Mouse (Mus musculus): Measurements from ENCODE around the gene Cacna1h.

Gene Cacna1h

GRCm38 (mm10) chr17:25408302-25408999 is 25.1 kb downstream of the Cacna1h start:
- in situ Hi-C loops (cut with MseI, MboI) = no loop called here

GRCm38 (mm10) chr17:25407352-25407751 is 26.2 kb downstream of the Cacna1h start:
- in situ Hi-C loops (cut with MseI, MboI) = no loop called here

GRCm38 (mm10) chr17:25406011-25406441 is 27.6 kb downstream of the Cacna1h start:
- in situ Hi-C loops (cut with MseI, MboI) = no loop called here

DNA sequence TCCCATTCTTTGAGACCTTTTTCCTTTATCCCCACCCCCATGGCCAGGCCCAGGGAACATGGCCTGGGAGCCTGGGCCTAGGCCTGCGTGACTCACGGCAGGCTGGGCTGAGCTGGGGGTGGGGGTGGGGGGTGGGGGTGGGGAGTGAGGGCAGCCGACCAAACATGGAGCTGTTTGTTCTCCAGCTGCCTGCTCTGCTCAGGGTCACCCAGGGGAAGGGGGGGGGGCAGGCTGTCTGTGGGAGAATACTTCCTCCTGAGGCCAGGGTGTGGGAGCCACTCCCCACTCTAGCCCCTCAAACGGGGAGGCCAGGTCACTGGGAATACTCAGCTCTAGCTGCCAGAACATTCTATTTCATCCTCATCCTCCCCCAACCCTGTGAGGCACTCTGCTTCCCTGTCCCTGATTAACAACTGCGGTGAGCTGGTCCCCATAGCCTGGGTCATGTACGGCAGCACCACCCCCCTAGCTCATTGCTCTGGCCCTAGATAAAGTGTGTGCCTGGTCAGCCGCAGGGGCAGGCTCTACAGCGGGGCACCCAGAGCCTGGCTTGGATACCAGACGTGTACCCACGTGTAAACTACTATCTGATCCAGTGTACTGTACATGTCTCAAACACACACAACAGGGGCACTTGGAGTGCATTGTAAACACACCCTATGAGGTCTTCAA is 28.2 kb downstream of the Cacna1h start:
- in situ Hi-C loops (cut with MseI, MboI) = no loop called here

DNA sequence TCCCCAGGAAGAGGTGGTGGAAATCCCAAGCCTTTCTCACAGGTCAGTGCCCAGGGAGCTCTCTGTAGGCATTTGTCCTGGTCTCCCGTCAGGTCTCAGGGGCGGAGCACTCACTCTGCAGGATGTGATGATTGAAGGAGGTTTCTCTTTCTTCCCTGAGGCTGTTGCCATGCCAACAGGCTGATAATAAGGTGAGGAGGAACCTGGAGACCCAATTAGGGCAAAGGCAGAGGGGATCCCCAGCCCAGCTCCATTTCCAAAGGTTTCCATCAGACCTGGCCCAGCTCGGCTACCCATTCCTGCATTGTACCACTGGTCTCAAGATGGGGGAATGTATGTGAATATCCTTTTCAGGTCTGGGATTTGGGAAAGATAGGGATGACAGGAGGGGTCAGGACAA is 29.4 kb downstream of the Cacna1h start:
- in situ Hi-C loops (cut with MseI, MboI) = loop anchor here in 1 of 2 experiments (5.0 kb wide), 1 partner anchor 68 kb away; no protein-coding TSS in a partner anchor

- in situ Hi-C loops (cut with MseI, MboI) = loop anchor here in 1 of 2 experiments (5.0 kb wide), 1 partner anchor 70 kb away; no protein-coding TSS in a partner anchor
Measured at GRCm38 (mm10) chr17:25402224-25402623, 31.4 kb downstream of the Cacna1h start.

DNA sequence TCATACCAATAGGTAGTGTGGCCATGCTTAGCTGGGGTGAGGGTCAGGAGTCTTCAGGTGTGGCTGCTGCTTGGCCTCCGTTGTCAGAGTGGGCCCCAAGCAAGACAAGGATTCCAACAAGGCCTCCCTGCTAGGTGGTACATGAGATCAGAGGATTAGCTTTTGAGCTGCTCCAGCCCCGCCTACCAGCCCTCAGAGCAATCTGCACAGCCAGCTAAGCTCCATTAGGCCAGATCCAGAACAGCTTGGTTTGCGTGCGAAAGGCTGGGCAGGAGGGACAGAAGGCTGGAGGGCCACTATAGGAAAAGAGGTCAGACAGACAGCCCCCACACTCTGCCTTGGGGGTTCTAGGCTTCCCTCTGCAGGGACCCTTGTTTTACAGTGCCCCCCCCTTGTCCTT is 32.1 kb downstream of the Cacna1h start:
- in situ Hi-C loops (cut with MseI, MboI) = loop anchor here in 1 of 2 experiments (5.0 kb wide), 1 partner anchor 71 kb away; no protein-coding TSS in a partner anchor

GRCm38 (mm10) chr17:25400443-25400842 is 33.1 kb downstream of the Cacna1h start:
- in situ Hi-C loops (cut with MseI, MboI) = loop anchor here in 1 of 2 experiments (5.0 kb wide), 1 partner anchor 72 kb away; no protein-coding TSS in a partner anchor

DNA sequence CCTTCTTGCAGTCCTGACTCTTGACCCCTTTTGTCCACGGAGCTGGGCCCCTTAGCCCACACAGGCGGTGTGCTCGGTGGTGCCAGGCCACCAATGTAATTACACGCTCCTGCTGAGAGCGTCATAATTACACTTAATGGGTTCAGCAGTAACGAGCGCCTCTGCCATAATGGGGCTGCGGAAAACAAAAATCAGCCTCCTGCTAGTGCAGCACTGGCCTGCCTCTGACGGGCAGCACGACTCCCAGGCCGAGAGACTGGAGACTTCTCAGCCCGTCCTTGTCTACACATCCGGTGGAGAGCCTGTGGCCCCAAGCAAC is 35.1 kb downstream of the Cacna1h start:
- in situ Hi-C loops (cut with MseI, MboI) = loop anchor here in 1 of 2 experiments (5.0 kb wide), 1 partner anchor 74 kb away; no protein-coding TSS in a partner anchor

DNA sequence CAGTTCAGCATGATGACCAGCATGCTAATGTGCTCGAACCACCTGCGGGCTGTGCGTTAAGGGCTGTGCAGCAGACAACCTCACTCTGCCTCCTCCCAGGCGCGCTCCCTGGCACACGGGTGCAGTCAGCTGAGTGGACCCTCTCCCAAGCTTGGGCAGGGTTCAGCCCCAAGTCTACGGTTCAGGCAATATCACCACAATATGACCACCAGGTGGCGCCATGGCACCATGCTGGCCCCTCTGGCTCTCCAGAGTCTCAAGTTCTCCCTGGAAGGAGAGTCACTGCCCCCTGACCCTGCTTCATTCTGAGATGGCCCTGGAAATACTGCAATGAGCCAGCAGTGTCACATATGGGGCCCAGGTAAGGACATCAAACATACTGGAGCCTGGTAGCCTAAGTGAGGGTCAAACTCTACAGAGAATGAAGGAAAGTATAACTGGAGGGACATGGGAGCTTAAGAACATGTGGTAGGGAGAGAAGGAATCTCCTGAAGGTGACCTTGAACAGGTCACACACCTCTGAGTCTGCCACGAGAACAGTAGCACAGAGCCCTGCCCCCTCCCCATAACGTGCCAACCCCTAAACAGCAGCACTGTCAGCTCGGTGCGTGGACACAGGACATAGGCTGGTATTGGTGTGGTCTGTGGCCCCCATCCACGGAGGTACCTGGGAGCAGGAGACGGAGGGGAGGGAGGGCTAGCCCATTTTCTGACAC is 35.6 kb downstream of the Cacna1h start:
- in situ Hi-C loops (cut with MseI, MboI) = loop anchor here in 1 of 2 experiments (5.0 kb wide), 1 partner anchor 74 kb away; no protein-coding TSS in a partner anchor

DNA sequence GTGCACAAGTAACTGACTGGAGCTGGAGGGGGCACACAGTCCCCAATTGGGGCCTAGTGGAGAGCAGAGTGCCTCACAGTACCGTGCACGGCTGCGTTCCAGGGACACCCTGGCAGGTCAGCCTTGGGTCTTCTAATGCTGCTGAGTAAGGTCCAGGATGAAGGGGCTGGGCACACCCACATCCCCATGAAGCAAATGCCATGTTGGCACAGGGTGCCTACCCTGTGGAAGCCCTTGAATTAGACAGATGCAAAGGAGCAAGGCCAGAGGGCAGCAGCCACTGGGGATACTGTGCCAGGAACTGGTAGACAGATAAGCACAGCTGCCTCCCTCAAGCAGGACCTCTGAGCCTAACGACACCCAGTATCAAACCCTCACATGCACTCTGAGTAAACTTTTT is 39.1 kb downstream of the Cacna1h start:
- in situ Hi-C loops (cut with MseI, MboI) = no loop called here

- in situ Hi-C loops (cut with MseI, MboI) = no loop called here
Measured at GRCm38 (mm10) chr17:25374011-25374410, 59.6 kb downstream of the Cacna1h start.

DNA sequence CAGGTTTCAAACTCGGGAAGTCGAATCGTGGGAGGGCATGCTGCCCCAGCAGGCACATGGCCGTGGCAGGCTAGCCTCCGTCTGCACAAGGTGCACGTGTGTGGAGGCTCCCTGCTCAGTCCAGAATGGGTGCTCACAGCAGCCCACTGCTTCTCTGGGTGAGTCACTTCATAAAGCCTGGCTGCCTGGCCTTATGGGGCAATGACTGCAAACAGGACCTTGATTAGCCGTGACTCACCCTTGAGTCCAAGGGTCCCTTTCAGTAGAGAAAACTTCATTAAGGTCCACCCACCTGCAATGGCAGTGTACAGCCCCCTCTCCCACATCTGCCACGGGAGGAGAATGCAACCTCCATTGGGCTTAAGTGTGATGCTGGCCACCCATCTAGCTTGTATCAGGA is 61.1 kb downstream of the Cacna1h start:
- in situ Hi-C loops (cut with MseI, MboI) = no loop called here

DNA sequence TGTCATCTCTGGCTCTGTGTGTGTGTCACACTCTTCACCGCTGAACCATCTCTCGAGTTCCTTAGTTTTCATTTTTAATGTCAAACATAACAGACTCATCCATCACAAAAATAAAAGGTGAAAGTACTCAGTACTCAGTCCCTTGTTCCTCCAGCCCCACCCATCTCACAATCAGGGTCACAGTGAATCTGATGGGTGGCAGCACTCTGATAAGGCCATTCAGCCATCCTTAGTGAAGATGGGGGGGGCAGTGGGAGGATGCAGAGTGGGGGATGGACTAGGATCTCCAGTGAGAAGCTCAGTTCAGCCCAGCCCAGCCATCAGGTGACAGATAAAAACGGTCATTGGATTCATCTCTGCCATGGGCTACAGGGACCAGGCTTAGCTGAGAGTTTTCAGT is 64.6 kb downstream of the Cacna1h start, which contains the start of gene Tpsg1:
Gene Tpsg1, plus strand, starts transcription at position 301 of the 400 bp plus-strand sequence.
- in situ Hi-C loops (cut with MseI, MboI) = no loop called here

DNA sequence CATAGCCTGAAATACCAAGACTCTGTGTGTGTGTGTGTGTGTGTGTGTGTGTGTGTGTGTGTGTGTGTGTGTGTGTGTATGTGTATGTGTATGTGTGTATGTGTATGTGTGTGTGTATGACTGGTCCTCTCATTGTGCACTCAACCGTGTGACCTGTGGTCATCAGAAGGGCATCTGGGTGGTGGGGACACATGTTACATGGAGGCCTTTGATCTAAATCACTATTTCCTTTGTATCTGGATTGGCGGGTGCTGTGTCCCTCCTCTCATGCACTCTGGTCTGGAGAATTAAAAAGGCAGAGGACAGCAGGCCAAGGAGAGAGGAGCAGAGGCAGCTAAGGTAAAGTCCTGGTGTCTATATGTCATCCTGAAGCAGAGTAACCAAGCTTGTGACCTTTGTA is 67.6 kb downstream of the Cacna1h start, which contains the start of gene Tpsb2:
Gene Tpsb2, plus strand, starts transcription at position 301 of the 400 bp plus-strand sequence.
- in situ Hi-C loops (cut with MseI, MboI) = no loop called here

DNA sequence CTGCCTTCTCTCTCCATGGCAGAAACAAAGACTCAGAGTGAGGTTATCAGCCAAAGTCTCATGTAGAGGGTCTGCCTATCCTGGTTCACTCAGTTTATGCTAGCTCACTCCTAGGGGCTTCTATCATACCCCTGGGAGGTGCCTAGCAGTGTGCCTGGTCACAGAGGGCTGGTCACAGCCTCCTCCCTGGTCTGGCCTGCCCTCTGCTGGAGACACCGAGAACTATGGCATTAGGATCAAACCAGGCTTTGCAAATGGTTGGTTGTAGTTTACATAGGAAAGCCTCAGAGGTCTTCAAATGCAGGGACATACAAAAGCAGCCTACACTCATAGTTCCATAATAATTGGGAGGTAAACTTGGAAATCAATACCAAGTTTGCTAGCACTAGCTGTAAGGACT is 69.9 kb downstream of the Cacna1h start:
- in situ Hi-C loops (cut with MseI, MboI) = no loop called here

- in situ Hi-C loops (cut with MseI, MboI) = no loop called here
Measured at GRCm38 (mm10) chr17:25361291-25361690, 72.3 kb downstream of the Cacna1h start.

DNA sequence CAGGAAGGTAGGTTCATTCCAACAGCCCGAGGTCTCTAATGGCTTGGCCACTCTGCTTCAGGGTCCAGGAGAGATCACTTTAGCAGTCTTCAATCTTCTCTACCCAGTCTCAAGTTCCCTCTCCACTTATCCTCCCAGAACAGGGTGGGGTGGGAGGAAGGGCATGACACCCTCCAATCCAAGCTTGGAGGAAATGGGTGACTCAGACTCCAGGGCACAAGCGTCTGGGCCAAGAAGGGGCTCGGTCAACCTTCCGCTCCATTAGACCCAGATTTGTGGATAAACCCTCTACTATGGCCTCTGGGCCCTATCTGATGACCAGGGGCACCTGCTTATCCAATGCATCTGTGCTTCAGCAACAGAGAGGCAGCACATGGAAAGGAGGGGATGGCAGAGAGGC is 88.1 kb downstream of the Cacna1h start, which contains the start of gene Tpsab1:
Gene Tpsab1, minus strand, starts transcription at position 101 of the 400 bp plus-strand sequence.
- in situ Hi-C loops (cut with MseI, MboI) = no loop called here

DNA sequence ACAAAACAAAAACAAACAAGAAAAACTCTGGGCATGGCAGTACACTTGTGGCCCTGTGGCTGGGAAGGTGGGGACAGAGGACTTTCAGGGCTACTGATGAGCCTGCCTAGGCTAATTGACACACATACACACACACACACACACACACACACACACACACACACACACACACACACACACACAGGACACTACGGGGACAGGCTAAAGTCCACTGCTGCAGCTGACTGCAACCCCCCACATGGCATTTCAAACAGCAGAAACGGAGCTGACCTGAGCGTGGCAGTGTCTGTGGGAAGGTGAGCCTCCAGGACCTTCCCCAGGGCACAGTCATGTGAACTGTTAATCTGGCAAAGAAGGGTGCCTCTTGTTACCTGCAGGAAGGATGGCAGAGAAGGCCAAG is 92.1 kb downstream of the Cacna1h start:
- in situ Hi-C loops (cut with MseI, MboI) = no loop called here

DNA sequence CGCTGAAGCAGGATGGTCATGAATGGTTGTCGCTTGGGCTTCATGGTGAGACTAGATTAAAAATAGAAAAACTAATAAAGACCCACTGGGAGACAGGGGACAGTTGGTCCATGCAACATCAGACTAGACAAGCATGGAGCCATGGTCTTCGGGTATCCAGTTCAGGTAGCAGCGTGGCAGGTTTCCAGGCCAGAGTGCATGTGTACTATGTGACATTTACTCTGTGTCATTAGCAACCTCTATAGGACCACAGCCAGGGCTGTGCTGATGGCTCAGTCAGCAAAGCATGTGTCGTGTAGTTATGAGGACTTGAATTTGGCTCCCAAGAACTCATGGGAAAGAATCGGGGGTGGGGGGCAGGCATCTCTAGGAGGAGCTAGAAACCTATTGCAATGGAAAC is 93.6 kb downstream of the Cacna1h start:
- in situ Hi-C loops (cut with MseI, MboI) = no loop called here

DNA sequence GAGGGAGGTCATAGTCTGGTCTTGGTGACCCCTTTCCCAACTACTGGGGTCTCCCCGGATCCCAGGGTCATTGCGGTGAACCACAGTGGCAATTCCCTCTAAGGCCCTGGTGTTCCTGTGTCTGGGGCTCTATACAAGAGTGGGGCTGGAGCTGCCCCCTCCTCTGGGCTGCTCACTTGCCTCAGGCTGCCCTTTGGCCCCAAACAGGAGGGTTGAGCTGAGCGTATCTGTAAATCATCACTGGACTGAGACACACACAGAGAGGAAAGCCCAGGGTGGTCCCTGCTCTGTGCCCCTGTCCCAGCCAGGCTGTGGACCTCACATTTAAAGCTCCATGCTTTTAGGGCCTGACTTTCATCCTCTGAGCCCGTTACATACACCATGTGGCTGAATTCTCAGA is 95.4 kb downstream of the Cacna1h start:
- in situ Hi-C loops (cut with MseI, MboI) = no loop called here

- in situ Hi-C loops (cut with MseI, MboI) = no loop called here
Measured at GRCm38 (mm10) chr17:25333943-25334342, 99.6 kb downstream of the Cacna1h start.

All from mouse trophoblast stem cell (cell line).